Mouse (Mus musculus) hindbrain, embryonic 16.5 days (tissue): ENCODE measurements around the gene Zfp512b. TPM values are rescaled to one million over a fixed set of nuclear protein-coding genes. Genes with fewer than 3 reads are reported as not detected.

Experiments
- ATAC-seq: fragments of 200-750 bp; cut with Nextera tagmentation; 2 replicates; pipeline ENCODE4 v1.8.0; 2017; ENCODE audit warnings: moderate TSS enrichment, moderate library complexity
- H3K27ac ChIP-seq: fragments of 300-500 bp; sonication (generic); 2 replicates; pipeline ENCODE4 v1.5.1; 2014; ENCODE audit warnings: low read depth, mild to moderate bottlenecking, control low read depth, low read length, moderate library complexity
- H3K27me3 ChIP-seq: fragments of 300-500 bp; sonication (generic); replicated peaks from 2 replicates; pipeline ENCODE4 v1.6.1; 2014; ENCODE audit warnings: low read length; ENCODE audit not compliant: control insufficient read depth, insufficient read depth
- H3K36me3 ChIP-seq: fragments of 300-500 bp; sonication (generic); 2 replicates; pipeline ENCODE4 v1.6.1; 2014; ENCODE audit warnings: mild to moderate bottlenecking, low read length, moderate library complexity, mixed read lengths; ENCODE audit not compliant: control insufficient read depth, insufficient read depth
- H3K4me1 ChIP-seq: fragments of 300-500 bp; sonication (generic); 2 replicates; pipeline ENCODE4 v1.6.1; 2014; ENCODE audit warnings: low read depth, low read length; ENCODE audit not compliant: control insufficient read depth, insufficient read depth
- H3K4me2 ChIP-seq: fragments of 300-500 bp; sonication (generic); 2 replicates; pipeline ENCODE4 v1.6.1; 2014; ENCODE audit warnings: mild to moderate bottlenecking, low read length, control low read depth, moderate library complexity
- H3K4me3 ChIP-seq: fragments of 300-500 bp; sonication (generic); 2 replicates; pipeline ENCODE4 v1.5.1; 2014; ENCODE audit warnings: mild to moderate bottlenecking, low read length, control low read depth, moderate library complexity
- H3K9ac ChIP-seq: fragments of 300-500 bp; sonication (generic); 2 replicates; pipeline ENCODE4 v1.6.1; 2014; ENCODE audit warnings: low read depth, mild to moderate bottlenecking, control low read depth, low read length, moderate library complexity
- H3K9me3 ChIP-seq: fragments of 300-500 bp; sonication (generic); 2 replicates; pipeline ENCODE4 v1.6.1; 2014; ENCODE audit warnings: mild to moderate bottlenecking, low read length, moderate library complexity; ENCODE audit not compliant: control insufficient read depth
- WGBS: fragments of 180-500 bp; shearing (Covaris S2); extraction: QIAGEN DNeasy Blood & Tissue Kit; methylation state at CpG from one replicate; pipeline ENCODE4 v1.1.7; 2014; 5-methylcytosine and 5-hydroxymethylcytosine counted together
- polyA plus RNA-seq: library from polyadenylated mRNA; unstranded; fragments of >200 nt; fragmentation: Nextera tagmentation; extraction: Ambion mirVana; gene quantifications from 2 replicates; pipeline ENCODE4 v1.2.1, GENCODE M21; 2015

Zfp512b gene
- polyA plus RNA-seq, 1 experiment from 2014 or later = 44.9 TPM

DNA sequence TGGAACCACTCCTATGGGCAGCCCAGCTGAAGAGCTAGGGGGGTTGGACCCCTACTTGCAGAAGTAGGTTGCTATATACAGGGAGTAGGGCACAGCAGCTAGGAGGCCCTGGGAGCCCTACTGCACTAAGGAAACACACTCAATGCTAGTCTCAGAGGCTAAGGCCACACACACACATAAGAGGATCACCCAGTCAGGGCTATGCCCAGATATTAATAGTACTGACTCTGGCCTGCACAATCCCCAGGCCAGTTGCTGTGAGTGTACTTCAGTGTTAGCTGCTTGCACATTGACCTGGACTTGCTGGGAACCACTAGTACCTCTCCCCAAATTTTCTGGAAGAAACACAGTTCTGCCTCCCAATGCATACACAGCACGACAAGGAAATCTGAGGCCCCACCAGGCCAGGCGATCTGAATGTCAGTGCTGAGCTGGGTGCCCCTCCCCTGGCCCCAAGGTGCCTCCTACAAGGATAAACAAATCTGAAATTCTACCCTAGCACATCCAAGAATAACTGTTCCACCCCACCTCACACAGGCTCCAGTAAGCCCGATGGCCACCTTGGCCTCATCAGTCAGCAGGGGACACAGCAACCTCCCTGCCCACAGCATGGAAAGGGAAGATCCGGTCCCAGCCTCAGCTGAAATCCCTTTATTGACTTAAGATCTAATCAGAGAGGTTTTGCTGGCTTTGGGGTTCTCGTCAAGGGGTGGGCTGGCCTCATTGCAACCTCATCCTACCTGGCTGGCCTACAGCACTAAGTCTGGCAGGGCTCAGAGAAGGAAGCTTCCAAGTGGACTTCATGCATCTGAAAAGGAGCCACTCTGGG is 13.6 kb downstream of the Zfp512b start:
- H3K9ac ChIP-seq = no peak overlapping the region
- no peak overlapping the region for H3K27ac ChIP-seq
- no peaks in the 10 kb centered on the region for H3K27me3 ChIP-seq
- peaks cover 24% of the 10 kb centered on the region for H3K4me1 ChIP-seq
- no peak overlapping the region for H3K4me3 ChIP-seq
- H3K4me2 ChIP-seq = no peak overlapping the region
- peaks cover 5% of the 10 kb centered on the region for H3K36me3 ChIP-seq
- no peaks in the 10 kb centered on the region for H3K9me3 ChIP-seq
- no peak for ATAC-seq
- WGBS = 78% methylated on average over 5 of the region's 5 CpGs

DNA sequence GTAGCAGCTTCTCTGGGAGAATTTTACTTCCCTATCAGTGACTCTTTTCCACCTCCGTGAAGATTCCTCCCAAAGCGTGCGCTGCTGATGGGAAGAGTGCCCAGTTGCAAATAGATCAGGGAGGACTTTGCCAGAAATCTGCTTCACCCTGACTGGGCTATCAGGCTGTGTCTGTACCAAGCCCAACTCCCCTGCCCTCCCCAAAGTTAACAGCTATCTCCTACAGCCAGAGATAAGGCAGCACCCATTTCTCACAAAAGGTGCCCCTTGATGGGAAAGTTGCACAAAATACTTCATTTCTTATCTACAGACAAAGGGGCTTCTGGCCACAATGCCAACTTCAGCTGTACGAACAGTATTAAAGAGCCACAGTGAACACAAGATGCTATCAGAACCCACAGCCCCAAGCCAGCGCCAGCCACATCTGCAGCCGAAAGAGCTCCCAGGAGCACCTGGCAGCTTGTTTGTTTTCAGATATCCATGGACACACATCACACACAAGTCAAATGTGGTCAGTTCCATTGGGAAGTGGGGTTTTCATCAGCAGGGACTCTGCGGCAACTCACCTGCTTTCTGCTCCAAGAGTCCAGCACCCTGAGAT is 14.5 kb downstream of the Zfp512b start:
- Histone ChIP-seq H3K27me3 (no peaks in the 10 kb centered on the region), H3K36me3 (no peaks in the 10 kb centered on the region; the same call in 1 of the 2 replicates), H3K27ac (no peak overlapping the region), H3K4me1 (peaks cover 24% of the 10 kb centered on the region), H3K4me3 (no peak overlapping the region), H3K4me2 (no peak overlapping the region), H3K9ac (no peak overlapping the region), H3K9me3 (no peaks in the 10 kb centered on the region)
- WGBS = 77% methylated on average over 7 of the region's 7 CpGs
- ATAC-seq = no peak

DNA sequence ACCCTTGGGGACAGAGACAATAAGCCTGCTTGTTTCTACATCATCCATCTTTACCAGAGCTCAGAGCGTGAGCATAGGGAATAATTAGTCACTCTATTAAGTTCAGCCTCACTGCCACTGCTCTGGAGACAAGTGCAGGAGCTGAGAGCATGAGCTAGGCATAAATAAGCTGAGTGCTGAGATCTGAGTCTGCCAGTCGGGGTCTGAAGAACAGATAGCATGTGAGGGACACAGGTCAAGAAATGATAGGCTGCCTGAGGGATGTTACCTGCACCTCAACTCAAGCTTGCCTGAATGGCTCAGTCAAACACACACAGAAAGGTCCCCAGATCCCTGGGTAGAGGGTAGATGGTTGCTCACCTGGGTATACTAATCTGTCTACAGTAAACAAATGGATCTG is 15.5 kb downstream of the Zfp512b start:
- 38% methylated on average over 2 of the region's 2 CpGs for WGBS
- Histone ChIP-seq H3K27me3 (no peaks in the 10 kb centered on the region), H3K4me1 (peaks cover 21% of the 10 kb centered on the region)

DNA sequence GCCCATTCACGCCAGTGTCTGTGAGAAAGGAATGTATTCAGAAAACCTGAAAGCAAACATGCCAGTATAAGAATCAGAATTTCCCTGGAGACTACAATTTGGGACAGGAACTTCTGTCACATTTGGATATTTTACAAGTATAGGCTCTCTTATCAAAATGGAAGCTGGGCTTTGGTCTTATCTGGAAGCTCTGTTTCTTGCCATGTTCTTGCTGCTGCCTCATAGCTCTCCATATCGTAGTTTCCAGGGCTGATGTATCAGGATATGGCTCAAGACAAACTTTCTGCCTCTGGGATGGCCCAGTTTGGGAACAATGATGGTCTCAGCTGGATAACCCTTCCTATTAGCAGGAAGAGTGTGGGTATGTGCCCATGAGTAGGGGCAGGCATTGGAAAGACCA is 16.0 kb downstream of the Zfp512b start:
- no peak for ATAC-seq

More for the DNA sequence above, 15.5 kb downstream of the Zfp512b start:
- no peak overlapping the region for H3K9ac ChIP-seq
- H3K4me3 ChIP-seq = no peak overlapping the region
- ATAC-seq = no peak
- H3K36me3 ChIP-seq = no peaks in the 10 kb centered on the region; the same call in 1 of the 2 replicates
- H3K4me2 ChIP-seq = no peak overlapping the region
- H3K9me3 ChIP-seq = no peaks in the 10 kb centered on the region
- H3K27ac ChIP-seq = no peak overlapping the region

DNA sequence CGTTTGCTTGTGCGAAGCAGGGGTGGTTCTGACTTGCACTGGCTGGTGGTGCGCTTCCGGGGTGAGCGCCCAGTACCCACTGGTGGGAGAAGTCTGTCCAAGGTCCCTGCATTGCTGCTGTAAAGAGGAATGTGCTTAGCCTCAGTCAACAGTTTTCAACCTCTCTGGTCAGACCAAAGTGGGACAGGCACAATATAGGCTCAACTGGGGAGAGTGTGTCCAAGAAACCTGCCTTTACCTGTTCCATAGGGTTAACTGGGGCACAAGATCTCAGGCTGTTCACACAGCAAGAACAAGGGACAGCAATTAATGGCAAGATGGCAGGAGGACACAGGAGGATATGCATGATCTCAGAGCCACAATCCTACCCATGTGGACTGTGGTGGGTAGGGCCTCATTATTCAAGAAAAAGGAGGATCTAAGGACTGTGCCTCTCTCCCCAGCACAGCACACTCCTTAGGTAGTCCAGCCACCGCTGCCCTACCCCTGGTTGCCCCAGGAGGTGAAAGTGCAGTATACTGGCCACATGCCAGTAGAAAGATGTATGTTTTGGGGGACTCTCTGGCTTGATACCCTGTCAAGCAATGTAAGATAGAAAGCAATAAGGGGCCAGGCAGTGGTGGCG is 17.6 kb downstream of the Zfp512b start:
- no peak overlapping the region for H3K27ac ChIP-seq
- no peak for ATAC-seq
- H3K4me3 ChIP-seq = no peak overlapping the region
- no peaks in the 10 kb centered on the region; the same call in 1 of the 2 replicates for H3K36me3 ChIP-seq
- H3K9ac ChIP-seq = no peak overlapping the region
- H3K9me3 ChIP-seq = no peaks in the 10 kb centered on the region
- H3K4me1 ChIP-seq = peaks cover 7% of the 10 kb centered on the region
- H3K4me2 ChIP-seq = no peak overlapping the region
- no peaks in the 10 kb centered on the region for H3K27me3 ChIP-seq
- 95% methylated on average over 7 of the region's 7 CpGs for WGBS

More for the DNA sequence above, 16.0 kb downstream of the Zfp512b start:
- no peak overlapping the region for H3K27ac ChIP-seq
- H3K27me3 ChIP-seq = no peaks in the 10 kb centered on the region
- H3K36me3 ChIP-seq = no peaks in the 10 kb centered on the region; the same call in 1 of the 2 replicates
- no peak overlapping the region for H3K4me3 ChIP-seq
- peaks cover 18% of the 10 kb centered on the region for H3K4me1 ChIP-seq
- H3K4me2 ChIP-seq = no peak overlapping the region
- 94% methylated on average over 2 of the region's 2 CpGs for WGBS
- H3K9ac ChIP-seq = no peak overlapping the region
- no peaks in the 10 kb centered on the region for H3K9me3 ChIP-seq

DNA sequence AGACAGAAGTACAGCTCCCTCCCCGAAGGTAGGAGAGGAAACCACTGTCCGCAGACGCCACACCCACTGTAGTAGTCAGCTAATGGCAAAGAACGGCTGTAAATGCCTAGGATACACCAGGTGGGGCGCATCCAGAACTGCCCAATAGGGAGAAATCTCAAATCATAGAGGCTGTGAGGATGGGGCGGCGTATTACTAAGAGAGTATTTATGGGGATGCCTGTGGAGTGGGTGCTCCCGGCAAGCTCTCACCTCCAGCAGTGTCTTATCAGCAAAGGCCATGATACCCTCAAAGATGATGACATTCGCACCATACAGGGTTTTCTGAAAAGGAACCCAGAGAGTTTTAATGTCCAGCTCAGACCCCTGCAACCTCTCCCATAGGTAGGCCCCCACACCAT is 18.6 kb downstream of the Zfp512b start:
- Histone ChIP-seq H3K9ac (no peak overlapping the region), H3K4me1 (peaks cover 7% of the 10 kb centered on the region), H3K4me3 (no peak overlapping the region), H3K9me3 (no peaks in the 10 kb centered on the region), H3K36me3 (no peaks in the 10 kb centered on the region; the same call in 1 of the 2 replicates), H3K27ac (no peak overlapping the region), H3K4me2 (no peak overlapping the region), H3K27me3 (no peaks in the 10 kb centered on the region)
- WGBS = 93% methylated on average over 9 of the region's 9 CpGs
- no peak for ATAC-seq

DNA sequence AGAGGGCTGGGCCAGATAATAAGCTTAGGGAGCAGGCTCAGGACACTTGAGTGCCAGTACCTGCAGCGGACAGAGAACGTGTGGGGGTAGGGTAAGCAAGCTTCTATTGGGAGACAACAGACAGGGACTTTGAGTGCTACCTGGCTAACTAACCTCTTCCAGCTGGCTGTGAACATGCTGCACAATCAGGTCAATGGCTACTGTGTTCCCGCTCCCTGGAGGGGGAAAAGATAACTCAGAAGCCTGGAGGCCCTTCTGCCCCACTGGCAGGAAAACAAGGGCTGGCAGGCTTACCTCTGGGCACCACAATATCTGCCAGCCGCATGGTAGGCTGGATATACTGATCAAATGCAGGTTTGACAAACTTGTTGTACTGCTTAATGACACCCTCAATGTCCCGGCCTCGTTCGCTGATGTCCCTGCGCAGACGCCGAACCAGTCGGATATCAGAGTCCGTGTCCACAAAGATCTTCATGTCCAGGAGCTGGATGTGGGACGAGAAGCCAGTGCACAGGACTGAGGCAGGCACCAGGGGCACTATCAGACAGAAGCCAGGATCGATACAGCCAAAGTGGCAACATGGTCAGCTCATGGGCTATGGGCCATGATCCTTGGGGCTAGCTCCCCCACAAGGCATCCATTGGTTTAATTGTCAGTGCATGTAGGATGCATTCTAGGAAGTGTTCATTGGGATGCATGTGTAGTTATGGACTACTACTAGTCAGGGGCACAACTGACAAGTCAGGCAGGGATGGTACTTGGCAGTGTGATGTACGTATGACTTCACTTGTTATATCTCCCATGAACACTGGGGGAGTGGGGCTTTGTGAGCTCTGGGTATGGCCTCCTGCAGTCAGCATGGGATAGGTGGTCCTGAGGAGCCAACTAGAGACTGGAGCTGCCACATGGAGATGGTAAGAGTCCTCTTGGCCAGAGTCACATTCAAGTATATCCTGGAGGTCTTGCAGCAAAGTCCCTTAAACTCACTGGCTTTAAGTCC is 19.4 kb downstream of the Zfp512b start:
- no peak overlapping the region for H3K4me2 ChIP-seq
- ATAC-seq = no peak
- H3K27me3 ChIP-seq = no peaks in the 10 kb centered on the region
- no peak overlapping the region for H3K4me3 ChIP-seq
- H3K9ac ChIP-seq = no peak overlapping the region
- WGBS = 92% methylated on average over 15 of the region's 15 CpGs
- no peaks in the 10 kb centered on the region for H3K9me3 ChIP-seq
- no peak overlapping the region for H3K27ac ChIP-seq
- no peaks in the 10 kb centered on the region; the same call in 1 of the 2 replicates for H3K36me3 ChIP-seq
- H3K4me1 ChIP-seq = peaks cover 7% of the 10 kb centered on the region

DNA sequence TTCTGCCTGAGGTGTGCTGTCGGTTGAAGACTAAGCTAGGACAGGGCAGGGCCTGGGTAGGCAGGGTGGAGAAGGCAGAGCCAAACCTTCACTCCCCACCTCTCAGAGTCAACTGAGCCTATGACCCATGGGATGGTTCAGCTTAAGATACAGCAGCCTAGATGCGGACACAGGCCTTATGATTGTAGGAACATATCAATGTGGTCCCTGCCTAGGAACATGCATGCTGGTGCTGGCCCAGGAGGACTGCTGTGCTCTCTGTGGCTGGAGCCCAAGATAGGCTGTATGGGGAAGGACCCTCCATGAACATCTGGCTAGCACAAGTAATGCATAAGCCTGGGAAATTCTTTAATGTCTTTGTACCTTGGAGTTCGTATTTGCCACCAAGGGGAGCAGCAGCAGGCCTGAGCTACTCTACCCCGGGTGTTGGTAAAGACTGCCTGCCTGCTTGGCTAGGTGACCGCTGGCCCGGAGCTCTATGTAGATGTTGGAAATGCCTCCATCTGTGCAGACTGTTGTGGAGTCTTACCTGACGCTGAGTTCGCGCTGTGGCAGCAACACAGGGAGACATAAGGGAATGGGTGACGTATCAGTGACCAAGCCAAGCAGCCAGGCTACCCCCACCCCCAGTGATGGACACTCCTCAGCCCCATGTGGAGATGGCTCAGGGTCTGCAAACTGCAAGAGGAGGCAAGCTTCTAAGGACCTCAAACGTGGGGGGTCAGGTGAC is 20.5 kb downstream of the Zfp512b start:
- no peaks in the 10 kb centered on the region; the same call in 1 of the 2 replicates for H3K36me3 ChIP-seq
- H3K27ac ChIP-seq = no peak overlapping the region
- no peaks in the 10 kb centered on the region for H3K9me3 ChIP-seq
- H3K9ac ChIP-seq = no peak overlapping the region
- no peak overlapping the region for H3K4me3 ChIP-seq
- no peak for ATAC-seq
- WGBS = 91% methylated on average over 11 of the region's 11 CpGs
- H3K4me2 ChIP-seq = no peak overlapping the region
- peaks cover under 1% of the 10 kb centered on the region for H3K4me1 ChIP-seq
- H3K27me3 ChIP-seq = no peaks in the 10 kb centered on the region
